Mouse (Mus musculus): ENCODE results near the gene Med11. TPM values are rescaled to one million over a fixed set of nuclear protein-coding genes. Genes with fewer than 3 reads are reported as not detected.

Med11 gene
- polyA plus RNA-seq, 1 experiment, result 13.3 TPM

DNA sequence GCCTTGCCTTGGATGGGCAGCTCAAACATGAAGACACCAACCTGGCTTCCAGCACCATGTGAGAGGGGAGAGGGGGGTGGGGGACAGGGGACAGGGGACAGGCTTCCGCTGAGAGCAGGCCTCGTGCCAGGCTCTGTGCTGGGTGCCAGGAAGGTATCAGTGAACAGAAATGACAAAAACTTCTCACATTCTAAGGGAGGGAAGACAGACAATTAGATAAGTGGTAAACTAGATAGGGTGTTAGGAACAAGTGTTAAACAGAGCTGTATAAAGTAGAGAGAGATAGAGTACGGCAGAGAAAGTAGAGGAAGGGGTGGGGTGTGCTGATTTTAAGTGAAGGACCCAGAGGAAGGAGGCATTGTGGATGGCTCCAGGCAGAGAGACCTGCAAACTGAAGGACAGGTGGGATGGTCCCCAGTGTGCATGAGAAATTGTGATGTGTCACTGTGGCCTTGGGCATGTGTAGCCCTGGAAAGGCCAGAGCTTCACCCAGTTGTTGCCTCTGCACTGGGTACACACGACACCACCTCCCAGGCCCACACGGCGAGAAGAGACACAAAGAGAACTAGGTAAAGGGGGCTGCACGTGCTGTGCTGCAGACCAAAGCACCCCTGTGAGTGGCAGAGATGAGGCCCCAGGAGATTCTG, 12.9 kb upstream of the Med11 start:
- no peak for TF ChIP-seq GATA1 (IDR thresholded peaks at IDR 0.05; ENCODE audit: low read length)

DNA sequence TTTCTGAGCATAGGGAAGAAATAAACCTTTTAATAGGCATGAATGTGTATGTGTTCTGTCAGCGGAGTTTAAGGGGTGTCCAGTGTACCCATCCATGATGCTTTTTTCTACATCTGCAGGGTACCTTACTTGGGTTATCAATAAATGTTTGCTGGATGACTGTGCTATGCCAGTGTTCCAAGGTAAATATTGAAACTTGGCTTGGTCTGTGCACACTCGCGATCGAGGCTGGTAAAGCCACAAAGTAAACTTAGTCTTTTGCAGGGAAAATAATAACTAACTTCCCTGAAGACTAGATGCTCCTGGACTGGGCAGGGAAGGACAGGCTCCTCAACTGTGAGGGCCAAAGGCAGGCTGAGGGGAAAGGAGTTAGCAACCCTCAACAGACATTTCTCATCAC, 11.1 kb upstream of the Med11 start:
- no peak for TF ChIP-seq GATA1 (IDR thresholded peaks at IDR 0.05; ENCODE audit: low read length)

DNA sequence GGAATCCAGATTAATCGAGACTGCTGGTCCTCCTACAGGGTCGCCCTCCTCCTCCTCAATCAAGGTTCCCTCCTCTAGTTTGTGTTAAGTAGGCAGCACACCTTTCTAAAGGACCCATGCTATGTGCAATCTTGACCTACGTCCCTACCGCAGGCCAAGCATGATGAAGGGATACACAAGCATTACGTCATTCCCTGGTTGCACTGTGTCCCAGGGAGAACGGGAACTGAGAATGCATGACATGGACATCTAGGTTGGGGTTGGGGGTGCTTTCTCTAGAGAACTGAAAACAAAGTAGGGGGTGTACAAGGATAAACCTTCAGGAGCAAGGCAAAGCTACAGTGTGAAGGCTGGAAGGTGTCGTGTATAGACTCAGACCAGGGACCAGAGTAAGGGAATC, 9.8 kb upstream of the Med11 start:
- no peak for TF ChIP-seq GATA1 (IDR thresholded peaks at IDR 0.05; ENCODE audit: low read length)

DNA sequence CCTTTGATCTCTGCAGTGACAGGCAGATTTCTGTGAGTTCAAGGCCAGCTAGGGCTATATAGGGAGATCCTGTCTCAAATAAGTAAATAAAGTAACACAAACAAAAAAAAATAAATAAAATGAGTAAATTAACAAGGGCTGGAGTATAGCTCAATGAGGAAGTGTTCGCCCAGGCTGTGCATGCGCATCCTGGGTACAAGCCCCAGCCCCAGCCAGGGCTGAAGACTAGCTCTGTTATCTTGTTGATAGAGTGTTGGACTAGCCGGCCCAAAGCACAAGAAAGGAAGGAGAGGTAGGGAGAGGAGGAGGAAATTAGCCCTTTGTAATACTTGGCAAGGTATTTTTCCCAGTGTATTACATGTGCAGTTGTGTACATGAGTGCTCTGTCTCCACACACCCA, 7.8 kb upstream of the Med11 start:
- TF ChIP-seq GATA1 (IDR thresholded peaks at IDR 0.05; ENCODE audit: low read length), result no peak

DNA sequence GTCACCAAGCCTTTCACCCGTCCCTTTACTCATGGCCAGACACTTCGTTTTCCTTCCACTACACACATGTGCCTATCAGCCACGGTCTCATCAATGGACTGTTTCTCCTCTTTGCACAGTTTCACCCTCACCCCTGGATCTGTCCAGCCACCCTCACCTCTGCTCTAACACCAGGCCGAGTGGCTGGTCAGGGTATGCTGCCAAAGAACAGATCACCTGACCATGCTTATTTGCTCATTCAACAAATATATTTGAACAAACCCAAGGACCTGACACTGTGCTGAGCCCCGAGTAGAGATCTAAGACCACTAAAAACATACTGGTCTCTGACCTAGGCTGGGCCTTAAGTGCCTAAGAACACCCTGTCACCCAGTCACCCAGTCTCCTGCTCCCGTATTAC, 7.1 kb upstream of the Med11 start:
- no peak for TF ChIP-seq GATA1 (IDR thresholded peaks at IDR 0.05; ENCODE audit: low read length)

DNA sequence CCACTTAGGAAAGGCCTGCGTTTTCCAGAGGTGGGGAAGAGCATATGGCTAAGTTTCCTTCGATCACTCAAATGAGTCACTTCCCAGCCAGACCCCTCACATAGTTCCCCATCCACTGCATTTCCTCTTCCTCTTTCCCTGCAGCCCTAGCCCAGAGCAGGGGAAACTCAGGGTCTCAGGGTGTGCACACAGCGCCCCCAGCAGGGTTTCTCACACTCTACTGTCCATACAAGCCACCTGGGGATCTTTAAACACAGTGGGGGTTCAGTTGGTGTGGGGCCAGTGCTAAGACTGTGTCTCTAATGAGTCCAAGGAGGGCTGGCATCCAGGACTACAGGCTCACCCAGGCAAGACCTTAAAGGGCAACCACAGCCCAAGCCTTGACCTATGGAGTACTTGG, 5.0 kb upstream of the Med11 start:
- no peak for TF ChIP-seq GATA1 (IDR thresholded peaks at IDR 0.05; ENCODE audit: low read length)

DNA sequence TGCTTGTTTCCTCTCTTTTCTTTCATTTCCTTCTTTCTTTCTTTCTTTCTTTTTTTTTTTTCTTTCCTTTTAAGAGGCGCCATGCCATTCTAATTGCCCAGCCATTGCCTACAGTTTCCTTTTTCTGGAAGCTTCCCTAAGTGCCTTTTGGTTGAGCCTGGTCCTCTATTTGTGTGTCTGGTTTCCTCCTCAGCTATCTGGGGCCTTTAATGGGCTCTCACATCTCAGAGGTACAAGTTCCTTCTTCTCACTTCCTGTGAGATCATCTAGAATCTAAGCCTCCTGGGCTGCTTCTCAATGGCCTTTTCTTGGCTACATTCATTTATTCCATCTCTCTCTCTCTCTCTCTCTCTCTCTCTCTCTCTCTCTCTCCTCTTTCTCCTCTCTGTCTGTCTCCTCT, 4.3 kb upstream of the Med11 start:
- no peak for TF ChIP-seq GATA1 (IDR thresholded peaks at IDR 0.05; ENCODE audit: low read length)

DNA sequence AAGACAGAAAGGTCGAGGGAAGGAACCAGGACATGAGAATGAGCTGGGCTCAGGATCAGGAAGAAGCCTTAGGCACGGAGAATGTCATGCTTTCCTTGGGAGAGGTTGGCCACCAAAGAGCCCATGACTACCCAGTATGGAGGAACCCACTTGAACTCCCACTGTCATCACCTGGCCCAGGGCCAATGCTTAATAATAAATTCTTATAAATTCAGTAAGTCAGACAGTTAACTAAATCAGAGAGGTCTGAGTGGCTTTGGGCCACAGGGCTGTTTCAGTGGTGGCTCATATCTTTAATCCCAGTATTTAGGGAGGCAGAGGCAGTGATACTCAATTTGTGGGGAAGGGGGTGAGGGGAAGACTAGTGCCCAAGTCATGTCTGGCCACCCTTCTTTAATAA, 793 bp upstream of the Med11 start:
- TF ChIP-seq GATA1 (IDR thresholded peaks at IDR 0.05; ENCODE audit: low read length), result no peak

DNA sequence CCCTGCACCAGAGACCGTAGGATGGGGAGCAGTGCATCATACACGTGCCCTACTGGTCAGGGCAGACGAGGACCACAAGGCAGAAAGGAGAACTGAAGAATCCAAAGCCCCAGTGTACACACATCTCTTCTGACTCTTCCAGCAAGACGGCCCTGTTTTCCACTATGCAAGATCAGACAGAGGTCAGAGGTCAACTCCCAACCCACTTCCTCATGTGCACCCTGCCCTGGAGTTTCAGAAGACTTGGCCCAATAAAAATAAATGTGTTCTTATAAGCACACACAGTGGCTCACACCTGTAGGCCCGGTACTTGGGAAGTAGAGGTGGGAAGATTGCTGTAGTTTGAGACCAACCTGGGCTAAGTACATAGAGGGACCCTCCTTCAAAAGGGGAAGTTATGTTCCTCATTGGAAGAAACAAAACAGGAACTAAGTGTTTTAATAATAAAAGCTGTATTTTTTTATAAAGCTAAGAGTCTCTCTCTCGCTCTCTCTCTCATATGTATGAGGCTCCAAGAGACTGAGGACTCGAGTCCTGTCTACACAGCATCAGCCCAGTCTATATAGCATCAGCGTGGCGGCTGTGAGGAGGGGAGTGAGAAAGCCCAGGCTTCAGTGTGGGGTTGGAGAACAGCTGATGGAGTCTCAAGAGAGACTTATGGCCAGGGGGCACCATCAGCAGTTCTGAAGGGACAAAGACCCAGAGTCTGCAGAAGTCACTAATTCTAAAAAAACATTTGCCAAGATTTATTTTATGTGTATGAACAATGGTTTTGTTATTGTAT, 1.7 kb downstream of the Med11 start:
- no peak for TF ChIP-seq GATA1 (IDR thresholded peaks at IDR 0.05; ENCODE audit: low read length)

DNA sequence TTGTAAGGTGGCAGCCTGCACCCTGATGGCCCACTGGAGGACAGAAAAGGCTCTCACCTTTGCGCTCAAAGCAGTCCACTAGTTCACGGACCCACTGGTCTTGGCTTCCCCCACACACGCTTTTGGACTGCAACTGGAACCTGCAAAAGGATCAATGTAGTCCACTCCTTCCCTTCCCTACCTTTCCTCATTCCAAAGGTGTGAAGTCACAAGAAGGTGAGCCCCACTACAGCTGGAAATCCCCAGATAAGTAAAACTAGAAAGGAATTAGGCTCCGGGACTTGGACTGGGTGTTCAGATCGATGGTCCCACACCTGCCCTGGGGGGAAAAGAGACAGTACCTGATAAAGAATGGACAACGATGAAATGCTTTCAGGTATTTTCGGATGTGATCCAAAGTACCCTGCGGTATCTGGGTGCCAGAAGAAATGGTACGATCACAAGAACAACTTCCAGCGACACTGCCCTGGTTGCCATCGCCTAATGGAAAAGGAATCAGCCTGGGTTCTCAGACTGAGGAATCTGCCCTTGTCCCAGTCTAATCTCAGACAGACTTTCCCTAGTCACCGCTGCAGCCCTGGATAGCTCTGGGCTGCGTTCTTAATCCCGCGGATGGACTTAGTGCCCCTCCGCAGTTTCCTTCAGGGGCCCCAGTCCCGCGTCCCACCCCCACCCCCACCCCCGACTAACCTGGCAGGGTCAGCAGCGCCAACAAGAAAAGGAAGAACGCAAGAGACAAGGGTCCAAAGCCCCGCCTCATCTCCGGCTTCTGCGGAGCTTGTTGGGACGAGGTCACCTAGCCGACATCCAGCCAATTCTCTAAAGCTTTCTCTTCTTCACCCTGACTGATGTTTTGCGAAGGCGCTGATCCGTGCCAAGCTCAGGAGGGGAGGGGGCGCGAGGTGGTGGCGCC, 7.2 kb downstream of the Med11 start, which contains the start of gene Zmynd15:
Gene Zmynd15 (plus strand): TSS at position 746 of the 913 bp plus-strand sequence.
- TF ChIP-seq GATA1 (IDR thresholded peaks at IDR 0.05; ENCODE audit: low read length), result no peak

DNA sequence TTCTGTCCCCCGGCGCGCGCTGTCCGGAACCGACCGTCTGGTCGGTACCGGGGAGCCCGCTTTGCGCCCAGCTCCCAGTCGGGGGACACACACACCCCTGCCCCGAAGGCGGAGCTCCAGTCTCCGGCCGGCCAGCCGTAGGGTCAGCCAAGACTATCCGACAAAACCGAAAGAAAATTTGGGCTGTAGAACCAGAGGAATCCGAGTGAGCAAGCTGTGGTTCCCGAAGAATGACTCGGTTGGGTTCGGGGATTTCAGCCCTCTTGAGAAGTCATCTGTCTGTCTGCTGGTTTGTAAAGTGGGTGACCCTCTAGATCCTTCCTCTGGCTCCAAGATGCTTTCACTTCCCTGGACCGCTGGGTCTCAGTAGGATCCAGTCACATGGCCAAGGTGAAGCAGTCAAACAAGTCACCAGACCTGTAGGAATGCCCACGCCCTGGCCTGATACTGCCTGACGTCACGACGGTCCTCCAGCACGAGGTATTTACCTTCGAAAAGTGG, 7.9 kb downstream of the Med11 start, which contains the start of gene Cxcl16:
Gene Cxcl16 (minus strand): TSS at position 384 of the 501 bp plus-strand sequence.
- TF ChIP-seq GATA1 (IDR thresholded peaks at IDR 0.05; ENCODE audit: low read length), result no peak

DNA sequence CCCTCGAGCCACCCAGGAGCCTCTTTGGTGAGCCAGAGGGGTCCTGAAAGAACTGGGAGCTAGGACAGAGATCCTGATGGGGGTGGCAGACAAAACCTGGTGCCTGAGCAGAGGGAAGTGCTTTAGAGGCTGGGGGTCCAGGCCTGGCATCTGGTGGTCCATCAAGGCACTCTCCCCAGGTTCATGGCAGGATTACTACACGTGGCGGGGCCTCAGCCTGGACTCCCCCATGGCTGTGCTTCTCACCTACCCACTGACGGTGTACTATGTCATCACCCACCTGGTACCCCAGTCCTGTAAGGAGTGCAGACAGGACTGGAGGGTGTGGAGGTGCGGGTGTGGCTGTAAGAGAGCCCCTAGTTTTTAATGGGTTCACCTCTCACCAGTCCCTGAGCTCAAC, 12.3 kb downstream of the Med11 start:
- TF ChIP-seq GATA1 (IDR thresholded peaks at IDR 0.05; ENCODE audit: low read length), result no peak

DNA sequence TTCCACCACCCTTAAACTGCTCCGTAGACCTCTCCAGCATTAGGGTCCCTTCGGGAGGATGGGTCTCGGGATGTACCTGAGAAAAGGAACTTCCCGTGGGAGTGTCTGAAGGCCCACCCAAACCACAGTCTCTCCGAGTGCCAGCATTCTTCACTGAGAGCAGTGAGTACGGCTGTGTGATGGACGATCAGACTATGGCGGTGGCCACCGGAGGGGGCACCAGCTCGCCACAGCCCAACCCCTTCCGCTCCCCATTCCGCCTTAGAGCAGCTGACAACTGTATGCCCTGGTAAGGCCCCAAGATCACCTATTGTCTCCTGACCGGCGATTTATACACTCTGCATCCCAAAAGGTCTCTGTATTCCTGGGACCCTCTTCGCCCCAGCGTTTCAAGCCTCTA, 13.5 kb downstream of the Med11 start:
- TF ChIP-seq GATA1 (IDR thresholded peaks at IDR 0.05; ENCODE audit: low read length), result no peak

DNA sequence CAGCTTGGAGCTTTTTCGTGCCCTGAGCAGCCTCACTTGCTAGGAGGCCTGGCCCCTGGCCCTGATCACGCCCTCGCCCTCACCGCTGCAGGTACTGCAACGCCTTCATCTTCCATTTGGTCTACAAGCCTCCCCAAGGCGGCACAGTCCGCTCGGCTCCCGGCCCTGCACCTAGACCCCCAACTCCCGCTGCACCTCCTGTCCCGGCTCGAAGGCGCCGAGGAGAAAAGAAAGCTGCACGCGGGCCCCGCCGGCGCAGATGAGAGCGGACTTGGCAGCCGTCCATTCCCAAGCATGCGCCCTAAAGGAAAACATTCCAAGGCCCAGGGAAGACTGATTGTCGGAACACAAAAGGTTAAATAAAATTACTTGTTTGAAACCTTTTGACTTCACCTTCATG, 14.1 kb downstream of the Med11 start:
- no peak for TF ChIP-seq GATA1 (IDR thresholded peaks at IDR 0.05; ENCODE audit: low read length)

DNA sequence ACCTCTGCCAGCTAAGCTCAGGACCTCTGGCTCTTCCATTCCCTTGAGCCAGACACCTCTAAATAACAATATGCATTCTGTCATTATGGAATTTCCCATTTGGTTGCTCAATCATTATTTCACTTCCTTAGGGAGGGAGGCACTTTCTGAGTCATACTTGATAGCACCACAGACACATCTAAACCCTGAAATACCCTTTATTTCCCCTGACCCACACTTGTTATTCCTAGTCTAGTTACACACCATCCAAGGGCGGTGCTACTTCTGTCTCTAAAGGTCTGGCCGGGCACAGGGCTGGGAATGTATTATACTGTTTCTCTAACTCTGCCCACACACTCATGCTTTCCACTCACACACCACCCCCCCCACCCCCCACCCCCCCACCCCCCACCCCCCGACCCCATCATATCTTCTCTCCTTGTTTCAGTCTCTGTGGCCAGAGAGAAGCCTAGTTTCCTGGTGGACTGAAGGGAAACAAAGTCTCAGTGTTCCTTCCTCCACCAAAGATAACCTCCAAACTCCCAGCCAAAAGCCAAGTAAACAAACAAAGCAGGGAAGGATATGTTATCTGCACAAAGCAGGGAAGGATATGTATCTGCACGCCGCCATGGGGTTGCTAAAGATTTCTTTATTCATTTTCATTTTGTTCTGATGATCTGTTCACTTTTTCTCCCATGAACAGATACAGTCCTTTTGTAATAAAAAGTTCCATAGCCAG, 16.3 kb downstream of the Med11 start:
- no peak for TF ChIP-seq GATA1 (IDR thresholded peaks at IDR 0.05; ENCODE audit: low read length)

All from G1E-ER4 (cell line).